Mouse (Mus musculus): ENCODE data around the gene Prep. TPM values are rescaled to one million over a fixed set of nuclear protein-coding genes. Genes with fewer than 3 reads are reported as not detected.

Prep gene
- 10 to 100 TPM; 14.8 to 15.6 TPM for total RNA-seq (2023)

GRCm38 (mm10) chr10:45066931-45067308, at the start of gene Prep:
Gene Prep (plus strand): TSS chr10:45067203.

GRCm38 (mm10) chr10:45177798-45178197, 110.8 kb downstream of the Prep start, which contains the start of gene Popdc3:
Gene Popdc3 (plus strand): TSS chr10:45178098.

Other genes with a start within 250 kb of the Prep start
- not detected for gene Popdc3, start 110.9 kb downstream of the Prep start, total RNA-seq (2023)